Mouse (Mus musculus): ENCODE measurements around the gene Tirap. TPM values are rescaled to one million over a fixed set of nuclear protein-coding genes. Genes with fewer than 3 reads are reported as not detected.
A peak's percentile ranks its signal among the peaks of the same experiment; 100 is the strongest.

The Tirap gene
- total RNA-seq (2021) = 1 to 10 TPM; 6.1 to 6.5 TPM

GRCm38 (mm10) chr9:35199772-35200471 lies at the start of gene Tirap, which contains the start of gene Srpr:
TSS of gene Tirap (minus strand) at chr9:35200291.
TSS of gene Srpr (plus strand) at chr9:35200175.
- peak; percentile 85 for DNase-seq (ENCODE audit: low spot score)
- intact Hi-C loops (cut with DNase I) = loop anchor here (10.0 kb wide), 1 partner anchor 345 kb away; no protein-coding TSS in a partner anchor

DNA sequence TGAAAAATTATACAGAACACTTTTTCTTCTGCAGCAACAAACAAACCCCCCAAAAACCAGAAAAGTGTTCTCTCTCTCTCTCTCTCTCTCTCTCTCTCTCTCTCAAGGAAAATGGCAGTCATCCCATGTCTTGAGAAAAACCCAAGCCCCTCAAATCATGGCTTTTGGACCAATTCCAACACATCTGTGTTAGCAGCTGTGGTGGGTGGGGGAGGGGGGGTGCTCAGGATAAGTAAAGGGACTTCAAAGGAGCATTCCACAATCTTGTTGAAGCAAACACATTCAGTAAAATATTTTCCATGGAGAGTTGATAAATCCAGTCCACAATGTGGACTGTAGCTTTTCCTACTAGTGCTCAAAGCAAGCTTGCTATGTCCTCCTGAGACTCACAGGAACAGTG lies 49.4 kb upstream of the Tirap start:
- intact Hi-C loops (cut with DNase I) = no loop called here

DNA sequence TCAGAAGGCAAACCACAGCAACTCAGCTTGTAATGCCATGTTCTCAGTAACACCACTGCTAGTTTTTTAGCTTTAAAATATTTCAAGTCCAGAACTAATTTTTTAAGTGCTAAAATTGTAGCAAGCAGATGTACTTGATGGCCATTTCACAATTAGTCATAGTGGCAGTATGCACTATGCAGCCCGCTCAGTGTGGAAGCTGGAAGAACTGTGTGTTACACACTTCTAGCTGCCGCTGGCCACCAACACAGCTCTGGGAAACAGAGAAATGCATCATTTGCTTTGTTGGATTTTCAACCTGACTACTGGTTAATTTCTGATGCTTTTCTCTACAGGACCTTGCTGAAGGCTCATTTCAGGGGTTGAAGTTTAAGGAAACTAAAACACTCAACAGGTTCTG lies 47.3 kb upstream of the Tirap start:
- no peak for DNase-seq (ENCODE audit: low spot score)
- intact Hi-C loops (cut with DNase I) = no loop called here

More for the DNA sequence above, 49.4 kb upstream of the Tirap start:
- DNase-seq (ENCODE audit: low spot score) = no peak

DNA sequence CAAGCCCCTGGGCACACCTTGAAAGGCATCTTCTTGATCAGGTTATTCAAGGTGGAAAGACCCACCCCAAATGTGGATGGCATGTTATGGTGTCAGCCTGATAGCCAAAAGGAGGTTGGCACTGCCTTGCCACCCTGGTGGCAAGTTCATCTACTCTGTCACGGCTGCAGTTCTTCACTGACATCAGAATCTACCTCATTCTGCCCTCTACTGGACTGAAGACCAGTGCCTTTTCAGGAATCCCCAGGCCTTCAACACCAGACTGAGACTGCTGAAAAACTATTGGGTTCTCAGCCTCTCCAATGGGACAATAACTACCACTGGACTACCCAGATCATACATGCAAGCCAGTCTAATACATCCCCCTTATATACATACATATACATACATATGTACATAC lies 39.6 kb upstream of the Tirap start:
- DNase-seq (ENCODE audit: low spot score) = no peak
- intact Hi-C loops (cut with DNase I) = no loop called here

GRCm38 (mm10) chr9:35238915-35239571 lies 39.0 kb upstream of the Tirap start:
- intact Hi-C loops (cut with DNase I) = no loop called here

DNA sequence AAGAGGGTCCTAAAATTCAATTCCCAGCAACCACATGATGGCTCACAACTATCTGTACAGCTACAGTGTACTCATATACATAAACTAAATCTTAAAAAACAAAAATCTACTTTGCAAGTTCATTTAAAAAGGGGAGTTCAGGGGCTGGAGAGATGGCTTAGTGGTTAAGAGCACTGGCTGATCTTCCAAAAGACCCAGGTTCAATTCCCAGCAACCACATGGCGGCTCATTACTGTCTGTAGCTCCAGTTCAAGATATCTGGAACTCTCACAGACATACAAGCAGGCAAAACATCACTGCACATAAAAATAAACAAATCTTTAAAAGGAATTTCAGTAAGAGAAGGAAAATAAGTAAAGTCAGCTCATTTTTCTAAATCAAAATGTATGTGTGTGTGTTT lies 38.3 kb upstream of the Tirap start:
- intact Hi-C loops (cut with DNase I) = no loop called here
- DNase-seq (ENCODE audit: low spot score) = no peak

More at GRCm38 (mm10) chr9:35238915-35239571, 39.0 kb upstream of the Tirap start:
- DNase-seq (ENCODE audit: low spot score) = no peak

GRCm38 (mm10) chr9:35235996-35236395 lies 35.9 kb upstream of the Tirap start:
- no peak for DNase-seq (ENCODE audit: low spot score)
- intact Hi-C loops (cut with DNase I) = no loop called here

DNA sequence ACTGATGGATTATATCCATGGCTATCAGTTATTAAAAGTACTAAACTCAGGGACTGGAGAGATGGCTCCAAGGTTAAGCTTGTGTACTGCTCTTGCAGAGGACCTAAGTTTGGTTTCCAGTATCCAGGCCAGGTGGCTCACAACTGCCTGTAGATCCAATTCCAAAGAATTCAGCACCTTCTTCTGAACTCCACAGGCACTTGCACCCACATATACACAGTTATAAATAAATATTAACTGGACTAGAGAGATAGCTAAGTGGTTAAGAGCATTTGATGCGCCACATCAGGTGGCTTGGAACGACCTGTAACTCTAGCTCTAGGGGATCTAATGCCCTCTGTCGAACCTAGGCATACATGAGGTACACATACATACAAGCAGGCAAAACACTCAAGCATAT lies 28.6 kb upstream of the Tirap start:
- intact Hi-C loops (cut with DNase I) = no loop called here
- no peak for DNase-seq (ENCODE audit: low spot score)

DNA sequence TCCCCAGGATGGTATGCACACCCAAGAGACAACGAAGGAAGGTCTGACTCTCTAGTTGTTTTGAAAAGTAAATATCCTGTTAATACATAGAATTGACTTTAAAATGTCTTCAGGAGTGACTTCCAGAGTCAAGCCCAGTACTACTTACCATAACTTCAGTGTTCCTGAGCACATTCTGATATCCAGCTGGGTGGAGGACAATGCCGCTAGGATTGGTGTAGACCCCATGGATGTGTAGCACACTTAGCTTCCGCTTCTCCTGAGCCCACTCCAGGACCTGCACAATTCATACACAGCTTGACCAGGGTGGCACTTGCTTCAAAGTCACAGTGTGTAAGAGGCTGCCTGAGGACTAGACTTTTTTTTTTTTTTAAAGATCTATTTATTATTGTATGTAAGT lies 23.4 kb upstream of the Tirap start:
- intact Hi-C loops (cut with DNase I) = no loop called here

DNA sequence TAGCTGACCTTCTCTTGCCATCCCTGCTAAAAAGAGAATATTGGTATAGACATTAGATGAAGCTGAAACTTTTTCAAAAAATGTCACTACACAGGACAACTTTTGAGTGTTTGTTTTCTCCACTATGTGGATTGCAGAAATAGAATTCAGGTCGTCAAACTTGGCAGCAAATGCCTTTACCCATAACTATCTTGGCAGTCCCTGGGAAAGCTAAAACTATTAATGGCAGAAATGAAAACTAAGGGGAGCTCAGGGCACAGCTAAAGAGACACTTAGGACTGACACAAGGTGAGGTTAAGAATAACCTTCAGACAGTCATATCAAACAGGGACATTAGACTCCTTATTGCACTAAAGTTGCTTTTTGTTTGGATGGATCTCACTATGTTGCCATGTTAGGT lies 17.9 kb upstream of the Tirap start:
- no peak for DNase-seq (ENCODE audit: low spot score)
- intact Hi-C loops (cut with DNase I) = no loop called here

More for the DNA sequence above, 23.4 kb upstream of the Tirap start:
- DNase-seq (ENCODE audit: low spot score) = no peak

GRCm38 (mm10) chr9:35211573-35212511 lies 11.8 kb upstream of the Tirap start:
- no peak for DNase-seq (ENCODE audit: low spot score)
- intact Hi-C loops (cut with DNase I) = loop anchor here (2.0 to 5.0 kb wide), 2 partner anchors 35 to 55 kb away; partner anchors contain the start of genes Dcps, Fam118b and Rpusd4

- intact Hi-C loops (cut with DNase I) = loop anchor here (5.0 kb wide), 1 partner anchor 34 kb away; the partner anchor contains the start of gene Dcps
- peak; percentile 99 for DNase-seq (ENCODE audit: low spot score)
Measured at GRCm38 (mm10) chr9:35210542-35211474, 10.7 kb upstream of the Tirap start, which contains the start of gene Foxred1. TSS of gene Foxred1 (minus strand) at chr9:35211055.

GRCm38 (mm10) chr9:35204421-35204820 lies 4.3 kb upstream of the Tirap start:
- intact Hi-C loops (cut with DNase I) = loop anchor here (10.0 kb wide), 1 partner anchor 340 kb away; no protein-coding TSS in a partner anchor
- no peak for DNase-seq (ENCODE audit: low spot score)

GRCm38 (mm10) chr9:35203536-35203935 lies 3.4 kb upstream of the Tirap start:
- DNase-seq (ENCODE audit: low spot score) = no peak
- intact Hi-C loops (cut with DNase I) = loop anchor here (10.0 kb wide), 1 partner anchor 341 kb away; no protein-coding TSS in a partner anchor

DNA sequence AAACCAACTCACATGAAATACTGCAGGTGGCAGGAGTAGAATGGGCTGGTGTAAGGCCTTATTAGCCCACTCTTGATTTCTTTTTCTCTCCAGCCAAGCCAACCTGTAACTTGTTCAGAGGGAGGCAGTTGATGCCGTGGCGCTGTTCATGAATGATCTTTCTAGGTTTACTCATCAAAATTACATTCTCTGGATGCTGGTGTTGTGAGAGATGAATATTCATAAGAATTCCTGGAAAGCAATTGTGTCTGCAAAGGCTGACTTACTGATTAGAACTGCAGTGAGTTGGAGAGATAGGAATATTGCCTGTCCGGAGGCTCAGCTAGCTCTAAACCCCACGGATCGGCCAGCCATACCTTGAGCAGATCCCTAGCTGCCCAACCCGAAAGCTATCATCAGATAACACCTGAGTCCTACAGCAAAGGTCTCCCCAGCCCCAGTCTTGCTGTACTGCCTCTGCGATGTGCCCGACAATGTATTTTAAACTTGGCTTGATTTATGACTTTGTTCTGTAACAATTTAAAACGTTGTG lies 504 bp upstream of the Tirap start:
- no peak for DNase-seq (ENCODE audit: low spot score)
- intact Hi-C loops (cut with DNase I) = loop anchor here (10.0 kb wide), 1 partner anchor 344 kb away; no protein-coding TSS in a partner anchor

DNA sequence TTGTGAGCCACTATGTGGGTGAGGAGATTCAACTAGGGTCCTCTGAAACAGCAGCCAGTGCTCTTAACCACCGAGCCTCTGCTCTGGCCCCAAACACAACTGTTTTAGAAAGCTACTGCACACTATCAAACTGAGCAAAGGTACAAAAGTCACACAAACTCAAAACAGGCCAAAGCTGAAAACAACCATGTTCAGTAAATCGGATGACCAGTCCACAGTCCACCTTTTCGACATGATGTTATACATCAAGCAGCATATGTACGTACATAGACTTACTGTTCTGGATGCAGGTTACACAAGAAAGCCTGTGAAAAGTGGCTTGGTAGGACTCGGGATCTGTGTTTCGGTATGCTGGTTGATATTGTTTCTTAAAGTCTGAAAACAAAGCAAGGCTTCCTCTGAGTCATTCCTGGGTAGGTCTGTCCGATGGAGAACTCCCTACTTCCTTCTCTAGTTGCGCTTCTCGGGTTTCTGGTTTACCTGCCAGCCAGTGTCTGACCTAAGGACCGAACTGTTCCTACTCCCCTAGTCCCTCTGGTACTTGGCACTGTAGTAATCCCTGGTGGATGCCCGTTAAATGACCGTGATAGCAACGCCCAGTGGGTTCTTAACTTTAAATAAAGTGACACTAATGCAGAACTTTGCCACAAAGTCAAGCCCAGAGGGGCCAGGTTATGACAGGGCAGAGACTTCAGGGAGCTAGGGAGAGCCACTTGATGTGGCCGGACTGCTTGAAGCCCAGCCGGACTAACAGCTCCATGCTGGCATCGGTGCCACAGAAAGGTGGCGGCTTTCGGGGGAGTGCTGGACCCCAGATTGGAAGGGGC lies 933 bp downstream of the Tirap start:
- intact Hi-C loops (cut with DNase I) = no loop called here
- no peak for DNase-seq (ENCODE audit: low spot score)

DNA sequence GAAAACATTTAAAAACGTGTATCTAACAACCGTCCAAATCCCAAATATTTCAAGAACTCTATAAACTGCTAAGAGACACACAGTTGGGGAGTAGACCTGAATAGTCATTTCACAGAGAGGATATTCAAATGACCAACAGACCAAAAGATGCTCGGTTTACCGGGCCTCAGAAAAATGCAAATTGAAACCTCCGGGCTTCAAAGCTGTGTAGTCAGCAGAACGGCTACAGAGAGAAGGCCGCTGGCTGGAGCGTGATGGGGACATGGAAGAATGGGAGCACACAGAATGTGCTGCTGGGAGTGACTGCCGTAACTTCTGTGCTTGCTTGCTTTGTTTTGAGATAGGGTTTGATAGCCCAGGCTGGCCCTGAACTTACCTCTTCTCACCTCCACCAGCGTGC lies 1.7 kb downstream of the Tirap start:
- no peak for DNase-seq (ENCODE audit: low spot score)
- intact Hi-C loops (cut with DNase I) = no loop called here

- DNase-seq (ENCODE audit: low spot score) = no peak
- intact Hi-C loops (cut with DNase I) = no loop called here
Measured at GRCm38 (mm10) chr9:35197625-35198024, 2.5 kb downstream of the Tirap start.

Measured in heart, postnatal 25 days (tissue).